Mouse (Mus musculus): ENCODE measurements at regions not wholly inside any gene's neighbourhood (a gene's known extent, or its start where the extent isn't known, plus 50 kb on each side); places are given as distances from the start of the nearest gene placed in this dataset.

DNA sequence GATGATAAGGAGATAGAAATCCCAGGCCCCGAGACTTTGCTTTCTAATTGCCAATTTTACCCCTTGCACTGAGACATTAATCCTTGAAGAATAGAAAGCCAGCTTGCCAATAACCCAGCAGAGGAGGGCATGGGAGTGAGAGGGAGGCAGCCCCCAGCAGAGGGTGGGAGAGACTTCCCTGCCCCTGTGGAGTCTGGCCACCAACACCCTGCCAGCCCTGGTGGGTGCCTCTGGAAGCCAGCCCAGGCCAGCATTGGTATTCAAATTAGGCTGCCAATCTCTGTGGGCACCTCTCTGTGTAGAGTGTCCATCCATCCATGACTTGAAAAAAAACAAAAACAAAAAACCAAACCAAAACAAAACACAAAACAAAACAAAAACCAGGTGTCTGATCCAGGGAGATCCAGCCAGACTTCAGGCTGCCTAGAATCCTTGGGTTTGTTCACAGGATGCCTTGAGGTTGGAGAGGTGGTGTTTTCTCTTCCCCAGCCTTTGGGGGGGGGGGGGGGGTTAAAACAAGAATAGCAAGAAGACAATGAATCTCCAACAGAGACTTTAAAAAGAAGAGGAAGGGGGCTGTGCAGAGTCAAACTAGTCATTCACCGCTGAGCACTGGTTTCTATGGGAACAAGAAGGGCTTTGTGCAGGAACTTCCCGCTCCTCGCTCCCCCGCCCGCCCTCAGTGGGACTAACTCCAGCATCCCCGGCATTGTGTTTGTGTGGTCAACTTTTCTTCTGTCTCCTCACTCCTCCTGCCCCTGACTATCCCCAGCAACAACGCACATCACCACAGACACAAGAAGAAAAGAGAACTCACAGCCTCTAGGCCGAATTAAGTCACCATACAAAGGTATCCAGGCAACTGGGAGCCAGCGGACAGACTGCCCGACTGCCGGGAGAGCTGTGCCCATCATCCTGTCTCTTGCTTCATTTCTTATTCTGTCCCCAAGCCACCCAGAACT lies 236.3 kb upstream of the Pabpc6 start:
- peak; percentile 48 to 55 for DNase-seq

DNA sequence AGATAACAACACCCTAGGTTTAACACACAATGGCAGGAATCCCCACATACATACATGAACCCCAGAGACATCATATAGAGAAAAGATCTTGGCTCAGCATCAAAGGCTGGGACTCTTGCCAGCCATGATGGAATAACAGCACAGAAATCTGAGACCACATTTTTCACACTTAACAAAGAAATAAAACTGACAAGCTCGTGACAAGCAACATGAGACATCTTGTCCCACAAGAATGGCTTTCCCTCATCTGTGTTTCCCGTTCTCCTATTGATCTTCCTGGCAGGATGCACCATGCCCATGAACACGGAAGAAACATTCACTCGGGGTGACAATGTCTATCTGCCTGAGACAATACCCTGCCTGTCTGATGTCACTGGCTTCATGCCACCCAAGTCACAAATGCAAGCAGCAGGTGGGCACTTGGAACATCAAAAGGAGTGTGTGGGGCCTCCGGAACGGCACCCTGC lies 235.0 kb upstream of the Pabpc6 start:
- DNase-seq, result peak; percentile 62 to 66

DNA sequence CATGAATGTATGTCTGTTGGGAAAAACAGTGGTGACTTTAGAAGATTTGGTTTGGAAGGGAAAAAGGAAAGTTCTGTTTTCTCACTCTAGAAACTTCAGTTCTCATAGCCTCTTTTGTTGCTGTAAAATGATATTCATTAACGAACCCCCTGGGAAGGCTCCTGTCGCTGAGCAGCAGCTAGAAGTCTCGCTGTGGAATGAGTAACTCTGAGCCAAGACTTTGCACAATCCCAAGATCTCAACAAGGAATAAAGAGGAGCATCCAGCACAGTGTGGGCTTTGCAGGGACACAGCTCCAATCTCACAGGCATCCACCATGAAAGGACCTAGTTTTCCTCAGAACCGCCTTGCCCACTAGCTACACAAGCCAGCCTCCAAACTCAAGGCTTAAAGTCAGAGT lies 233.8 kb upstream of the Pabpc6 start:
- DNase-seq, result no peak

- no peak for DNase-seq
These were observed 227.4 kb upstream of the Pabpc6 start for GRCm38 (mm10) chr17:9896964-9897363.

DNA sequence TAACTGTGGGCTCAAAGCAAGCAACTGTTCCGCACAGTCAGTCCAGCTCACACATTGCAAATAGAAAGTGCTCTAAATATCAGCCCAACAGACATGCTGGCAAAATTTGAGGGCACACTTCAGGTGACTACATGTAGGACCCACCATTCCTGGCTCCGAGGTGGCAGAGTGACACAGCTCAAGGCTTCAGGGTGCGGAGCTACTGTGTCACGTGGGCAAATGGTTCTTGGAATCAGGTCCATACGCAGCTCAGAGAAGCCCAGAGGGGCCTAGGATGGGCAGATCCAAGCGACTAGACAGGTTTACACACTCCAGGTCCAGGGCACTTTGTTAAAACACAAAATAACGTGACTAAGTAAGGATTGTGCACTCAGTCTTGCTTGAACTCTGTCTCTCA lies 226.2 kb upstream of the Pabpc6 start:
- DNase-seq, result no peak

DNA sequence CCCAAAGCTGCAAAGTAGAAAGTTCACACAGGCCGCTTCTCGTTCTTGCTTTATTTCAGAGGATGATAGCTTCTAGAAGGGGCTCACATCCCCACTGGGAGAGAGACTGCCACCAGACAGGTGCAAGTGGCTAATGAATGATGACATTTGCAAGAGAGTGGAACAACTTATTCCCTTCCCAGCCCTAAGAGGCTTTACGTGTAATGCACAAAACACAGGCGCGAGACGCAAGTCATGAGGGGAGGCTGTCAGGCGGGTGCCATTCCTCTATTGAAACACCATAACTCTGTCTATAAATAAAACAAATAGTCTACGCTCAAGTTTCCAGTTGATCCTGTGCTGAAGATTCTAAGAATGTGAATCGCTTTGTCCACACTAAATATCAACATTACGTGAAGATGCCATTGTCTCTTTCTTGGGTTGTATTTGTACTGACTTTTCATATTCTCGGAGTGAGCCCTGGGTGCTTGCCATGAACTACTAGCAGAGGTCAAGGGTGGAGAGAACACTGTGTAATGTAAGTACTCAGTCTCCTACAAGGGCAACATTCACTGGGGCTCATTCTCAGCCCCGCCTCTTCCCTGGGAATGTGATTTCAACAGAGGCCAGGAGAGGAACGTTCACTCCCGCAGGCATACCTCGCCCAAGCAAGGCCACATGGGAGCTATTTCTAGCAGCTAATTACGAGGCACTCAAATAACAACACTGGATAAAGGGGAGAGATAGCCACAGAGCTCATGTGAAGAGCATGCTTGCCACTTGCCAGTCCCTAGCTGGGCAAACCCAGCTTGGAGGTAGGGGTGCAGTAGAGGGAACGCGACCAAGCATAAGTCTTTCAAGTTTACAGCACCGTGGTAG lies 225.5 kb upstream of the Pabpc6 start:
- peak; percentile 80 to 93 for DNase-seq

- peak; percentile 39 to 43 for DNase-seq
These were observed 224.4 kb upstream of the Pabpc6 start for GRCm38 (mm10) chr17:9893966-9894365.

- DNase-seq, result no peak
These were observed 223.3 kb upstream of the Pabpc6 start for GRCm38 (mm10) chr17:9892776-9893175.

DNA sequence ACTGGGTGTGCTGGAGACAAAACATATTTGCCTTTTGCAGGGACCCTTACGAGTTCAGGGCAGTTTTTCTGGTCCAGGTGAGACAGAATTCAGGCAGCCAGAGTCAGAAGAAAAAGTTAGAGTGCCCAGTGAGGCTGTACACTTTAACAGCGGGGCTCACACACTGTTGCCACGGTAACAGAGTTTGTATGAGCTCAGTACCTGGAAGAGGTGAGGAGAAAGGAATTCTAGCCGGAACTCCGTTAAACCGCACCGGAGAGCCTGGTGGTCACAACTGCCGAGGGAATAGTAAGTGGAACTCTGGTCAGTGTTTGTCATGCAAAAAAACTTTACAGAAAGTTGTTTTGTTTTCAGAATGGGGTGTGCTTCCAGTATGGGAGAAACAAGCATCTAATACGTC lies 222.6 kb upstream of the Pabpc6 start:
- DNase-seq, result no peak

- no peak for DNase-seq
These were observed 219.0 kb upstream of the Pabpc6 start for GRCm38 (mm10) chr17:9888494-9888893.

- no peak for DNase-seq
These were observed 215.6 kb upstream of the Pabpc6 start for GRCm38 (mm10) chr17:9885110-9885509.

- no peak for DNase-seq
These were observed 213.2 kb upstream of the Pabpc6 start for GRCm38 (mm10) chr17:9882639-9883226.

DNA sequence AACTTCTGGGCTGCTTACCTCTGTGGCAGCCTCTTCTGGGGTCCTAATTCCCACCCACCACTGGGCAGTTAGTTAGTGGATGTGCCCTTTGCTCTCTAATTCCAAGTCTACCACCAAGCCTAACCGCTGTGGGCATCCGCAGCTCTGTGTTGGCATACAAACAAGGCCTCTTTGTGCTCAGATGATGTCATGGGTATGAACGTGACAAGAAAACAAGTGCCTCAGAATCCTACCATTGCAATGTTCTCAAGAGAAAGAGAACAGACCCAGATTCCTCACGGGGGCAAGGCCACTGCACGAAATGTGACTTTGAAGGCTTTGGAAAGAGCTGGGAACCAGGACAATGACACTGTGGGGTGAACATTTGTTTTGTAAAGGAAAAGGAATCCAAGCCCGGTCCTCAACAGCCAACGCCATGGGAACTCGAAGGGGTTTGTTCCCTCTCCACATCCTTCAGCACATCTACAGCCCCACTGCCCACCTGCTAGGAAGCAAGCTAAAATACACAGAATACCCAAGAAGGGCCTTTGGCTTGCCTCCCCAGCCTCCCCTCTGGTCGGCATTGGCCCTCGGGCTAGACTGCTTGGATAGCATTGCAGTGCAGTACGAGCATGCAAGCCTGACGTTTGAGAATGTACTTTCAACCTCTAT lies 210.2 kb upstream of the Pabpc6 start:
- DNase-seq, result no peak

DNA sequence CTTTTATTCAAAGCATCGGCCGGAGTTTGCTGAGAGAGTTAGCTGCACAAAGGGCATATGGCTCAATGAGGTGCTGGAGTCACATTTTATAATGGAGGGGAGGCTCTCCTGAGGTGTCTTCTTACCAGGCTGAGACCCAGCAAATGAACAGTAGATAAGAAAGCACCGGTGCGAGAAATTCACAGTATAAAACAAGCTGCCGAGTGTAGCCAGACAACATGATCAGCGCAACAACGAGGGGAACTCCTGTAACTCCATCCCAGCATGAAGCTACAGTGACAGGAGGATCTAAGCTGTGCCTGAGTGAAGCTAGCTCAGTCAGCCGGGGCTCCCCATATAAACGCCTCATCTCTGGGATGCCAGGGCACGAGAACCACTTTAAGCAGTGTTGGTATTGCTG lies 204.2 kb upstream of the Pabpc6 start:
- DNase-seq, result no peak

- DNase-seq, result no peak
These were observed 200.7 kb upstream of the Pabpc6 start for GRCm38 (mm10) chr17:9870237-9870636.

DNA sequence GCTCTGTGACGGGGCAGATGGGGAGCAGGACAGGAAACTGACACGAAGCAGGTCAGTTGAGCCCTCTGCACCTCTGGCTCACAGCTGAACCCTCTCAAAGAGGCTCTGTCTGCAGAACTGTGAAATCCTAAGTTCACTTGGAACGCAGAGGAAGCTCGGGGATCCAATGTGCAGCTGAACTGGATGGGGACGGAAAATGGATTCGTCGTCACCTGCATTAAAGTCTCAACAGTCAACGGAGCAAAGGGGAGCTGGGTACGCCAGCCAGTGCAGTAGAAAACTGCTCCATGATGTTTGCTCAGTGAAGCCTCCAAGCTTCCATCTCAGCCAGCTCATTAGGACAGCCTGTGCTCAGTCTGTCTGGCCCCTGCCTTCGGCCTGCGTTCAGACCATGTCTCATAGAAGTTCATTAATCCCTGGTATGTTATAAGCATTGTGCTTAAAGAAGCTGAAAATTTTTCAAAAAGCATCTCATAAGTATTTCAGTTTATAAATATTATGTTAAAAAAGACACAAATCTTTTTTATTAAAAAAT lies 199.3 kb upstream of the Pabpc6 start:
- peak; percentile 14 to 70 for DNase-seq

DNA sequence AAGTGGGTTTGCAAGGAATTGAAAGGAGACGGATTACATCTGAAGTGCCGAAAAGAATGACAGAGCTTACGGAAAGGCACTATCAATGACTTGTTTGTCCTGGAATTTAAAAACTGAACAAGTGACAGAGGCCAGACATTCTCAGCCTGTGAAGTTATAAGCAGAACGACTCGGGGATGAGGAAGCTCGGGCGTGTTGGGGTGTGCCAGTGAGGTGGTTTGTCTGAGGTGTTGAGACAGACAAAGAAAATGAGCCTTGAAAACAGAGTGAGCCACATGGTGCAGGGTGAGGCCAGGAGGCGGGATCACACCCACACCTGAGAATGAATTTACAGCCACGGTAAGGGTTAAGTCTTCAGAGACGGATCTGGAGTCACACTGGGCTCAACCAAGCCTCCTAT lies 194.7 kb upstream of the Pabpc6 start:
- no peak for DNase-seq

DNA sequence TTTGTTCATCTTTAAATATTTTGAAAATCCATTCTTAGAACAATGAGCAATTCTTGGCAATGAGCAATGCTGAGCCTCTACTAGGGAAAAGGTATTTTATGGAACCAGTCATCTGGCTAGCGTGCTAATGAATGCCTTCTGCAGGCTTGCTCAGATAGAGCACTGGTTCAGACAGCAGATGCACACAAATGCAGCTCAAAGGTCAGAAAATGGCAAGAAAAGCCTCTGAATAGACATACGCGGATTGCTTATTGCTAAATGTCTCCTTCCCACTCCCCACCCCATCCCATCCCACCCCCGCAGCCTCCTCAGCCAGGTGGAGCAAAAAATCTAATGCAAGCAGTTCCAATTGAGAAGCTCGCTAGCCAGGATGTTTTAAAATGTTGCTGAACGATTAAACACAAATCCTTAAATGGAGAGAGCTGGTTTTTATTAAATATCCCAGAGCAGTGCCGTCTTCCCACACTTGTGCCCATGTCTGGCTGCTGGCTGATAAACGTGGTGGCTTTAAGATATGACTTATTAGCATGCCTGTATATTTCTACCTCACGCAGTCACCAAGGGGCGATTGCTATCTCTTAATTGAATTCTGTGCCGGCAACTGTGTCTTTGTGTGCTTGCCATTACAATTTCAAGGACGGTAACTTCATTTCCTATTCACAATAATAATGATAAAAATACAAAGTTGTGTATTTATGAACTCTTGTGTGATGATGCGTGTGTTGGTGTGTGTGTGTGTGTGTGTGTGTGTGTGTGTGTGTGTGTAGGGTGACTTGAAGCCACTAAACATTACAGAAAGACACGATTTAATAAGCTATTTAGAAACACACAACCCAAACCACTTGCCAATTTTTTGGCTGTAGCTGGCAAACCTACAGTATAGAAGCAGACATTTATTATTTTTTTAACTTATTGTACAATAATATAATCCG lies 192.7 kb upstream of the Pabpc6 start:
- no peak for DNase-seq

DNA sequence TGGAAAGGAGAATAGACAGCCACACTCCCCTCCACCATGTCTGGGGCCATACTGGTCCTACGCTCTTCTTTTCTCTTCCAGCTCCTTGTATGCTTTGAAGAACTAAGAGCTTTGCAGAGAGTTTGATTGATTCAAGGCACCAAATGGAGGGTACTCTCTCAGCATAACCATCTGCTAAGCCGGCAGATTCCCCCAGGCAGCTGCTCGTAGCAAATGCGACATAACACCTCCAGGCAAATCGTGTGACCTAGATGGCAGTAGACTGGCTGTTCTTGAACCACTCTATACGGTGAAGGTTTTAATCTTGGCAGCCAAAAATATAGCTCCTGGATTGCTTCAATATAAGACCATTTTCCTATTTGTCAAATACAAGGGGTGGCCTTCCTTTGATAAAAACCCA lies 191.8 kb upstream of the Pabpc6 start:
- DNase-seq, result no peak

- no peak for DNase-seq
These were observed 179.2 kb upstream of the Pabpc6 start for GRCm38 (mm10) chr17:9848559-9849357.

Measured in lung, postnatal 4 days (tissue).